22 mouse cellular contexts compared by ENCODE assay signal in the genomic region with DNA sequence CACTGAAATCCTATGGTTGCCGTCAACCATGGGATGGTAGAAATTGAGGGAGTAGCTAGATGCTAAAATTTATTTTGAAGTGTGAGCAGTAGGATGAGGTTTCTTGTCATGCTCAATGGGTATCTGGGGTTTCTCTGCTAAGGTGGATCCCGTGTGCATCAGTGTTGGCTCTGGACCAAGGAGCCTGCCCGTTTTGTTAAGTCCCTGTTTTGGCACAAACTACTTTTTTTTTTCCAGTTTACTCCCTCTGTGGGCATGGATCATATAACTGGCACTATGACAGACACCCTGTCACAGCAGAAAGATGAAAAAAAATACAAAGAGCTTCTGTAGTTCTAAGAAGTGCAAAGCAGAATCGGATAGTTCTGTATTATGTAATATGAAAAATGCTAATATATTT.
DNase-seq lines count a peak whose midpoint lies in the region; ATAC-seq lines count a peak whose summit lies in the region.
"Had no signal": no experiment of that assay in that cellular context is flagged by ENCODE, and none has a peak within 500 bp of the region (broad histone marks: within the 10 kb centered on the region; RNA-seq: fewer than 3 reads in every experiment).

No protein-coding gene starts in this region.

- WGBS in hindbrain, embryonic 12.5 days: 93% methylated on average over 4 of the region's 4 CpGs

- no peaks in the 10 kb centered on the region for H3K9me3 ChIP-seq in hindbrain, embryonic 12.5 days (replicated peaks)
- H3K9me3 ChIP-seq: heart, embryonic 13.5 days; kidney, embryonic 15.5 days; limb, embryonic 10.5 days; midbrain, embryonic 12.5 days; neural tube, embryonic 15.5 days; stomach, embryonic 15.5 days had no signal

- no peaks in the 10 kb centered on the region for H3K36me3 ChIP-seq in hindbrain, embryonic 12.5 days
- H3K36me3 ChIP-seq: heart, embryonic 13.5 days; kidney, embryonic 15.5 days; limb, embryonic 10.5 days; midbrain, embryonic 12.5 days; neural tube, embryonic 15.5 days; stomach, embryonic 15.5 days had no signal

- ATAC-seq in frontal cortex, adult (ENCODE audit: low TSS enrichment): 0 out of 2 replicates have a peak, but pooled peaks have one; percentile 7
- ATAC-seq in hindbrain, embryonic 12.5 days (ENCODE audit: low FRiP score): no peak
- ATAC-seq: intestine, embryonic 16.5 days; liver, postnatal 0 days had no signal

- DNase-seq in frontal cortex, postnatal 25 days (ENCODE audit: low spot score in 2 of 2): no peak
- peak; percentile 50 for DNase-seq in MN1 (ENCODE audit: low spot score)
- peak; percentile 41 for DNase-seq in cerebellum, adult 11 months
- peak; percentile 78 to 82 for DNase-seq in cerebellum, postnatal 10 days
- DNase-seq in left cerebral cortex, adult 9 months (ENCODE audit: low spot score in 2 of 2): no peak
- DNase-seq in urinary bladder, adult 18-20 months (ENCODE audit: low spot score in 2 of 2): no peak
- DNase-seq: adrenal gland, adult 2 months; heart, adult 11 months; liver, postnatal 0 days; lung, postnatal 10 days had no signal

- no peaks in the 10 kb centered on the region for H3K27me3 ChIP-seq in hindbrain, embryonic 12.5 days
- H3K27me3 ChIP-seq: heart, embryonic 13.5 days; kidney, embryonic 15.5 days; midbrain, embryonic 12.5 days; neural tube, embryonic 15.5 days; stomach, embryonic 15.5 days had no signal

- H3K27ac ChIP-seq in hindbrain, embryonic 12.5 days: no peak overlapping the region
- H3K27ac ChIP-seq: heart, embryonic 13.5 days; hindbrain, embryonic 14.5 days; kidney, embryonic 15.5 days; limb, embryonic 10.5 days; midbrain, embryonic 12.5 days; neural tube, embryonic 15.5 days; stomach, embryonic 15.5 days had no signal

- no peak overlapping the region for H3K4me3 ChIP-seq in hindbrain, embryonic 12.5 days
- H3K4me3 ChIP-seq: erythroblast, embryonic 14.5 days; heart, embryonic 13.5 days; kidney, embryonic 15.5 days; limb, embryonic 10.5 days; midbrain, embryonic 12.5 days; myocyte; neural tube, embryonic 15.5 days; stomach, embryonic 15.5 days had no signal

- no peak overlapping the region for H3K9ac ChIP-seq in hindbrain, embryonic 12.5 days
- H3K9ac ChIP-seq: heart, embryonic 13.5 days; hindbrain, embryonic 14.5 days; kidney, embryonic 15.5 days; liver, postnatal 0 days; midbrain, embryonic 12.5 days; neural tube, embryonic 15.5 days; stomach, embryonic 15.5 days had no signal

- no peaks in the 10 kb centered on the region for H3K4me1 ChIP-seq in hindbrain, embryonic 12.5 days
- H3K4me1 ChIP-seq: heart, embryonic 13.5 days; kidney, embryonic 15.5 days; limb, embryonic 10.5 days; midbrain, embryonic 12.5 days; neural tube, embryonic 15.5 days; stomach, embryonic 15.5 days had no signal

- no peak overlapping the region for H3K4me2 ChIP-seq in hindbrain, embryonic 12.5 days (replicated peaks)
- H3K4me2 ChIP-seq: heart, embryonic 13.5 days; hindbrain, embryonic 14.5 days; kidney, embryonic 15.5 days; midbrain, embryonic 12.5 days; neural tube, embryonic 15.5 days; stomach, embryonic 15.5 days had no signal

Comparison
In these comparisons a context has a peak if more than half of its experiments do, and no peak if none do; other contexts are left out.
1. DNase-seq: peak in MN1 (single experiment), cerebellum, adult 11 months (single experiment) and cerebellum, postnatal 10 days (2 of 2); none in frontal cortex, postnatal 25 days (0 of 2), left cerebral cortex, adult 9 months (0 of 2) and urinary bladder, adult 18-20 months (0 of 2).